Comparison of ENCODE assay signal across 7 mouse cellular contexts in the genomic region with DNA sequence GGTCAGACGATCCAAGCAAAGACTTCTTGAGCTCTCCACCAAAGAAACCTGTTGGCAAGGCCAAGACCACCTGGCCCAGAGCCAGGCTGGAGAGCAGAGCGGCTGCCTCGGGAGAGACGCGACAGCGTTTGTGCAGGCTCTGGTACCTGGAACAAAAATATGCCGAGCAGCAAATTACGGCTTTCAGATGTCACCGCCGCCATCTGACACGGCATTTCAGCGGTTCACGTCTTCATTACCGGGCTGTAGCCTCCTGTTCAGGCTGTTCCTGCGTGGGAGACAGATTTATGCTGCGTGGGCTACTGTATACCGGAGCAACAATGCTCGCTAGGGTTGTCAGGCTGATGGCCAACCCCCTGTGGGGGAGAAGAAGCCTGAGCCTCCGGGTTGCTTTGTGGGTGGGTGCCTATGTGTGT.
A peak's percentile ranks its signal among the peaks of the same experiment; 100 is the strongest.
DNase-seq lines count a peak whose midpoint lies in the region; ATAC-seq and TF ChIP-seq lines count a peak whose summit lies in the region.

No protein-coding gene starts in this region.

- H3K4me2 ChIP-seq in forebrain, embryonic 16.5 days (ENCODE audit: low read length), result peak overlapping the region; percentile 63
- peak overlapping the region; percentile 47 for H3K4me2 ChIP-seq in lung, embryonic 15.5 days

- H3K36me3 ChIP-seq in E14TG2a.4 (ENCODE audit: insufficient read depth, low read length), result no peaks in the 10 kb centered on the region
- H3K36me3 ChIP-seq in forebrain, embryonic 16.5 days (ENCODE audit: control insufficient read depth, insufficient read depth), result no peaks in the 10 kb centered on the region
- no peaks in the 10 kb centered on the region for H3K36me3 ChIP-seq in lung, embryonic 15.5 days

- peaks cover 20% of the 10 kb centered on the region for H3K4me1 ChIP-seq in E14TG2a.4 (replicated peaks; ENCODE audit: low read depth, low read length)
- peaks cover 26% of the 10 kb centered on the region for H3K4me1 ChIP-seq in forebrain, embryonic 16.5 days (replicated peaks; ENCODE audit: control insufficient read depth, insufficient read depth, low read length)
- H3K4me1 ChIP-seq in lung, embryonic 15.5 days, result peaks cover 16% of the 10 kb centered on the region

- H3K9ac ChIP-seq in forebrain, embryonic 16.5 days (replicated peaks; ENCODE audit: low read depth, low read length), result peak overlapping the region; percentile 59
- H3K9ac ChIP-seq in lung, embryonic 15.5 days, result no peak overlapping the region

- whole genome bisulfite sequencing in forebrain, embryonic 16.5 days, result 11% methylated on average over 19 of the region's 19 CpGs
- WGBS in lung, embryonic 15.5 days, result 31% methylated on average over 19 of the region's 19 CpGs

- H3K27me3 ChIP-seq in E14TG2a.4 (ENCODE audit: insufficient read depth, low read length), result peaks cover 19% of the 10 kb centered on the region; the same call in 1 of the 2 replicates
- no peaks in the 10 kb centered on the region for H3K27me3 ChIP-seq in forebrain, embryonic 16.5 days (replicated peaks; ENCODE audit: control insufficient read depth, insufficient read depth, low read length)
- H3K27me3 ChIP-seq in lung, embryonic 15.5 days, result no peaks in the 10 kb centered on the region

- H3K9me3 ChIP-seq in E14TG2a.4 (ENCODE audit: low read length), result peaks cover 13% of the 10 kb centered on the region
- H3K9me3 ChIP-seq in forebrain, embryonic 16.5 days (ENCODE audit: control insufficient read depth, low read length), result no peaks in the 10 kb centered on the region
- no peaks in the 10 kb centered on the region for H3K9me3 ChIP-seq in lung, embryonic 15.5 days

- peak overlapping the region; percentile 60 for H3K4me3 ChIP-seq in E14TG2a.4 (replicated peaks; ENCODE audit: low read length)
- H3K4me3 ChIP-seq in forebrain, embryonic 16.5 days (replicated peaks; ENCODE audit: low read length), result peak overlapping the region; percentile 33
- H3K4me3 ChIP-seq in lung, embryonic 15.5 days, result no peak overlapping the region

- DNase-seq in ZHBTc4 (ENCODE audit: low read depth, low spot score), result peak; percentile 36
- peak; percentile 25 for DNase-seq in kidney, postnatal 14 days
- peak; percentile 62 to 70 for DNase-seq in right cerebral cortex, postnatal 36 days (ENCODE audit: low spot score in 2 of 2)
- no peak for DNase-seq in urinary bladder, postnatal 10 days (ENCODE audit: low spot score)

- peak; percentile 57 for ATAC-seq in forebrain, embryonic 16.5 days
- ATAC-seq in lung, embryonic 15.5 days (ENCODE audit: borderline replicate concordance, extremely low read depth, low FRiP score, low TSS enrichment), result no peak

- H3K27ac ChIP-seq in forebrain, embryonic 16.5 days (ENCODE audit: low read length), result no peak overlapping the region
- 0 out of 2 replicates have a peak overlapping the region, but pooled peaks have one; percentile 4 for H3K27ac ChIP-seq in lung, embryonic 15.5 days

- no peak for TF ChIP-seq CTCF in E14TG2a.4 (conservative IDR thresholded peaks at IDR 0.05; ENCODE audit: low read length)
